Mouse (Mus musculus): Measurements from ENCODE around the gene Tor2a. TPM values are rescaled to one million over a fixed set of nuclear protein-coding genes. Genes with fewer than 3 reads are reported as not detected.

Tor2a gene
- total and polyA plus RNA-seq, 2 experiments from 2014 or later: 48.2 to 75.1 TPM

GRCm38 (mm10) chr2:32728463-32728862 is 28.6 kb upstream of the Tor2a start:
- H3K4me1 ChIP-seq (ENCODE audit: insufficient read depth, low read length): peaks cover 3% of the 10 kb centered on the region; the same call in 1 of the 2 replicates
- 0 out of 2 replicates have a peak overlapping the region, but pooled peaks have one; percentile 24 for H3K4me3 ChIP-seq (ENCODE audit: low read length)
- peak overlapping the region; percentile 45 for H3K4me2 ChIP-seq (ENCODE audit: low read depth, low read length)
- no peak for ATAC-seq
- 70% methylated on average over 7 of the region's 7 CpGs for WGBS
- no peaks in the 10 kb centered on the region for H3K27me3 ChIP-seq (ENCODE audit: insufficient read depth, low read length)
- TF ChIP-seq CTCF (IDR thresholded peaks at IDR 0.05; ENCODE audit: low read depth): no peak
- H3K9ac ChIP-seq (replicated peaks; ENCODE audit: low read length): no peak overlapping the region
- no peak for DNase-seq (ENCODE audit: low spot score)
- H3K36me3 ChIP-seq (ENCODE audit: insufficient read depth, low read length): no peaks in the 10 kb centered on the region
- no peak overlapping the region for H3K27ac ChIP-seq
- H3K9me3 ChIP-seq (ENCODE audit: low read length): no peaks in the 10 kb centered on the region

DNA sequence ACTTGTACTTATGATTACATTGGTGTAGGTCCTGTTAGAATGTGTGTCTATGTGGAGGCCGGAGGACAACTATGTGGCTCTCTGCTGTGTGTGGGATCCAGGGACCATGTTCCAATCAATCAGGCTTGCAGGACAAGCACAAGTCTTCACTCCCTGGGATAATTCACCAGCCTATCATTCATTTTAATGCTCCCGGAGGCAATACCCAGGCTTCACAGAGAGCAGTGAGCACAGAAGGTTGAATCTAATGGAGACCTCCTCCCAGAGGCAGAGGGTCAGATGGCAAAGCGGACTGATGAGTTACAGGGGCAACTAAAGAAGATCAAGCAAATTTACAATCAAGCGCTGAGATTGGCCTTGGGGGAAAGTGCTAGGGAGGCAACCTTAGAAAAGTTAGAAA is 27.5 kb upstream of the Tor2a start:
- Histone ChIP-seq H3K9me3 (ENCODE audit: low read length) (no peaks in the 10 kb centered on the region), H3K27ac (no peak overlapping the region), H3K4me2 (ENCODE audit: low read depth, low read length) (no peak overlapping the region), H3K4me3 (ENCODE audit: low read length) (no peak overlapping the region), H3K4me1 (ENCODE audit: insufficient read depth, low read length) (peaks cover 3% of the 10 kb centered on the region; the same call in 1 of the 2 replicates), H3K27me3 (ENCODE audit: insufficient read depth, low read length) (no peaks in the 10 kb centered on the region), H3K9ac (replicated peaks; ENCODE audit: low read length) (no peak overlapping the region), H3K36me3 (ENCODE audit: insufficient read depth, low read length) (no peaks in the 10 kb centered on the region)
- no peak for DNase-seq (ENCODE audit: low spot score)
- ATAC-seq: no peak
- WGBS: 79% methylated on average over 4 of the region's 4 CpGs
- no peak for TF ChIP-seq CTCF (IDR thresholded peaks at IDR 0.05; ENCODE audit: low read depth)

DNA sequence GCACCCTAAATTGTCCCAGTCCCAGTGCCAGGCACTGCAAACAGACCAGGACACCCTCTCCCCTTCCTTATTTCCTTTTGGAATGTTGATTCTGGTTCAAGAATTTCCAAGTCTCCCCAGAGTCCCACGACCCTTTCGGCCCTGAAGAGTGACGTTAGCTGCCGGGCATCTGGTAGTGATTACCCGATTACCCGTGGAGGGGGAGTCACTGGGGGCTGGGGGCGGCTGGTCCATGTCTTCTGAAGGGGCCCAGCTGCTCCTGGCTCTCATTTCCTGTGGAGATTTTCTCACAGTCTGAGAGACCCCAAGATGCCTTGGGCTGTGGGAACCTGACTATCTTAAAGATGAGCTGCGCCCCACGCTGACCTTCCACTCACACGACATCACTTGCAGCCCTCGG is 26.2 kb upstream of the Tor2a start:
- Histone ChIP-seq H3K27ac (no peak overlapping the region), H3K9ac (replicated peaks; ENCODE audit: low read length) (no peak overlapping the region), H3K4me2 (ENCODE audit: low read depth, low read length) (no peak overlapping the region), H3K4me3 (ENCODE audit: low read length) (no peak overlapping the region), H3K27me3 (ENCODE audit: insufficient read depth, low read length) (no peaks in the 10 kb centered on the region), H3K36me3 (ENCODE audit: insufficient read depth, low read length) (no peaks in the 10 kb centered on the region), H3K9me3 (ENCODE audit: low read length) (no peaks in the 10 kb centered on the region), H3K4me1 (ENCODE audit: insufficient read depth, low read length) (peaks cover 3% of the 10 kb centered on the region; the same call in 1 of the 2 replicates)
- WGBS: 54% methylated on average over 11 of the region's 11 CpGs
- no peak for ATAC-seq
- no peak for TF ChIP-seq CTCF (IDR thresholded peaks at IDR 0.05; ENCODE audit: low read depth)
- no peak for DNase-seq (ENCODE audit: low spot score)

DNA sequence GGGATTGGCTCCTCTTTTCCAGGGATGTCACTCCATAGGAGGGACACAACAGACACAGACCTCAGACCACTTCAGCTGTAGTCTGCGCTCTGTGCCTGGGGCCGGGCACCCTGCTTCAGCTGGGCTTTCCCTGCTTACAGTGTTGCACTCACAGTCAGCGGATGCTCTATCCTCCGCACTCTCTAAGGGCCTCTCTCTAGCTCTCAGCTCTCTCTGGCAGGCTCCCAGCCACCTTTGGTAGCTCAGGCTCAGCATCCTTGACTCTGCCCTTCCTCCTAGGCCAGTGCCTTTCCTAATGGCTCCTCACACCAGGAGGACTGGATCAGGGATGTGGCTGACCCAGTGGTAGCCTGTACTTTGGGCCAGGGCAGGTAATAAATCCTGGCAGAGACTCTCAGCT is 25.1 kb upstream of the Tor2a start:
- no peak for TF ChIP-seq CTCF (IDR thresholded peaks at IDR 0.05; ENCODE audit: low read depth)
- WGBS: 70% methylated on average over 4 of the region's 4 CpGs
- no peaks in the 10 kb centered on the region for H3K9me3 ChIP-seq (ENCODE audit: low read length)
- H3K9ac ChIP-seq (replicated peaks; ENCODE audit: low read length): no peak overlapping the region
- H3K27me3 ChIP-seq (ENCODE audit: insufficient read depth, low read length): no peaks in the 10 kb centered on the region
- H3K4me3 ChIP-seq (ENCODE audit: low read length): no peak overlapping the region
- H3K4me2 ChIP-seq (ENCODE audit: low read depth, low read length): no peak overlapping the region
- no peak overlapping the region for H3K27ac ChIP-seq
- DNase-seq (ENCODE audit: low spot score) (no peak), ATAC-seq (no peak)
- peaks cover 3% of the 10 kb centered on the region; the same call in 1 of the 2 replicates for H3K4me1 ChIP-seq (ENCODE audit: insufficient read depth, low read length)
- H3K36me3 ChIP-seq (ENCODE audit: insufficient read depth, low read length): no peaks in the 10 kb centered on the region

- Histone ChIP-seq H3K9ac (replicated peaks; ENCODE audit: low read length) (no peak overlapping the region), H3K27ac (no peak overlapping the region), H3K4me1 (ENCODE audit: insufficient read depth, low read length) (no peaks in the 10 kb centered on the region), H3K4me2 (ENCODE audit: low read depth, low read length) (no peak overlapping the region), H3K27me3 (ENCODE audit: insufficient read depth, low read length) (no peaks in the 10 kb centered on the region), H3K36me3 (ENCODE audit: insufficient read depth, low read length) (no peaks in the 10 kb centered on the region), H3K9me3 (ENCODE audit: low read length) (no peaks in the 10 kb centered on the region), H3K4me3 (ENCODE audit: low read length) (no peak overlapping the region)
- DNase-seq (ENCODE audit: low spot score): no peak
- no peak for TF ChIP-seq CTCF (IDR thresholded peaks at IDR 0.05; ENCODE audit: low read depth)
- ATAC-seq: no peak
- 77% methylated on average over 6 of the region's 6 CpGs for WGBS
Measured at GRCm38 (mm10) chr2:32732695-32733094, 24.3 kb upstream of the Tor2a start.

- no peak for TF ChIP-seq CTCF (IDR thresholded peaks at IDR 0.05; ENCODE audit: low read depth)
- Histone ChIP-seq H3K9ac (replicated peaks; ENCODE audit: low read length) (no peak overlapping the region), H3K27ac (no peak overlapping the region), H3K4me2 (ENCODE audit: low read depth, low read length) (no peak overlapping the region), H3K4me3 (ENCODE audit: low read length) (no peak overlapping the region), H3K9me3 (ENCODE audit: low read length) (no peaks in the 10 kb centered on the region), H3K36me3 (ENCODE audit: insufficient read depth, low read length) (no peaks in the 10 kb centered on the region), H3K4me1 (ENCODE audit: insufficient read depth, low read length) (no peaks in the 10 kb centered on the region), H3K27me3 (ENCODE audit: insufficient read depth, low read length) (no peaks in the 10 kb centered on the region)
- DNase-seq (ENCODE audit: low spot score): no peak
- 38% methylated on average over 4 of the region's 4 CpGs for WGBS
- ATAC-seq: peak; percentile 28; the same call in 1 of the 2 replicates
Measured at GRCm38 (mm10) chr2:32734480-32734879, 22.6 kb upstream of the Tor2a start.

DNA sequence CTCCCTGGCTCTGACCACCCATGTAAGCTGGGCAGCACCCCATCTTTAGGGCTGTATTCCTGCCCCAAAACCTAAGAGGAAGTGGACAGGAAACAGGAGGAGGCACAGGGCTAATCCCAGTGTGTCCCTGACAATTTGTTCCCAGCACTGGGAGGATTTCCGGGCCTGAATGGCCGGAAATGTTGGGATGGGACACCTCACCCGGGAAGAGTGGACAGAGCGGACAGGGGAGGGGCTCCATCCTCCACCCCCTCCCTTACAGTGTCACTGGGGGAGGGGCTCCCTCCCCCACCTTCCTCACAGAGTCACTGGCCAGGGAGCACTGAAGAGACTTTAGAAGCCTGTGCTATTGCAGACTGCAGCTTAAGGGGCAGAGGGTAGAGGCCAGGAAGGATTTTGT is 22.1 kb upstream of the Tor2a start:
- no peak for ATAC-seq
- no peak overlapping the region for H3K9ac ChIP-seq (replicated peaks; ENCODE audit: low read length)
- WGBS: 66% methylated on average over 4 of the region's 4 CpGs
- no peaks in the 10 kb centered on the region for H3K27me3 ChIP-seq (ENCODE audit: insufficient read depth, low read length)
- H3K4me2 ChIP-seq (ENCODE audit: low read depth, low read length): no peak overlapping the region
- no peak for DNase-seq (ENCODE audit: low spot score)
- H3K36me3 ChIP-seq (ENCODE audit: insufficient read depth, low read length): no peaks in the 10 kb centered on the region
- no peak overlapping the region for H3K4me3 ChIP-seq (ENCODE audit: low read length)
- H3K4me1 ChIP-seq (ENCODE audit: insufficient read depth, low read length): no peaks in the 10 kb centered on the region
- H3K27ac ChIP-seq: no peak overlapping the region
- no peaks in the 10 kb centered on the region for H3K9me3 ChIP-seq (ENCODE audit: low read length)
- no peak for TF ChIP-seq CTCF (IDR thresholded peaks at IDR 0.05; ENCODE audit: low read depth)
